Mouse (Mus musculus): Measurements from ENCODE around the gene Zkscan3. TPM values are rescaled to one million over a fixed set of nuclear protein-coding genes. Genes with fewer than 3 reads are reported as not detected.

The Zkscan3 gene
- total RNA-seq (2023) = 10 to 100 TPM; 23.5 to 24.5 TPM

DNA sequence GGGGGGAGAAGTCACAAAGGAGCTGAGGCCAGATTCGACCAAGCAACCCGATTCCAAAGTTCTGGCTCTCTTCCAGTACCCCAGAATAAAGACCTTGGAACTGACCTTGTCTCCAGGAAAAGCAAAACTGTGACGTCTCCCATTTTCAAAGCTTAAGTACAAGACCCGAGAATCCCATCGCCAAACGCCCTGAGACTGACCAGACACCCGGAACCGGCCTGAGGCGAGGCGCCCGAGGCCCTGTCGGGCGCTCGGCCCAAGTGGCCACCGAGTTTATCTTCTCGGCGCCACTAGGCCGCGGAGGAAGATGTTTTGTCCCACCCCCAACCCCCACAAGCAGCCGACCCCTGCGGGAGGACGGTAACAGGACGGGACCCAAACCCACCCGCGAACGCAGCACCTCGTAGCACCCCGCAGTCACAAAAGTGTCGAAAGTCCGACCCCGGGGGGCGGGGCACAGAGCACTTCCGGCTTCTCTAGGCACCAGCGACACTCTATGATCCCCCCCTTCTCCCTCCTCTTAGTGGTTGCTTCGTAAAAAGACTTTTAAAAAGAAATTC is at the start of gene Zkscan3:
TSS of gene Zkscan3 (minus strand) at position 469 of the 560 bp plus-strand sequence.

DNA sequence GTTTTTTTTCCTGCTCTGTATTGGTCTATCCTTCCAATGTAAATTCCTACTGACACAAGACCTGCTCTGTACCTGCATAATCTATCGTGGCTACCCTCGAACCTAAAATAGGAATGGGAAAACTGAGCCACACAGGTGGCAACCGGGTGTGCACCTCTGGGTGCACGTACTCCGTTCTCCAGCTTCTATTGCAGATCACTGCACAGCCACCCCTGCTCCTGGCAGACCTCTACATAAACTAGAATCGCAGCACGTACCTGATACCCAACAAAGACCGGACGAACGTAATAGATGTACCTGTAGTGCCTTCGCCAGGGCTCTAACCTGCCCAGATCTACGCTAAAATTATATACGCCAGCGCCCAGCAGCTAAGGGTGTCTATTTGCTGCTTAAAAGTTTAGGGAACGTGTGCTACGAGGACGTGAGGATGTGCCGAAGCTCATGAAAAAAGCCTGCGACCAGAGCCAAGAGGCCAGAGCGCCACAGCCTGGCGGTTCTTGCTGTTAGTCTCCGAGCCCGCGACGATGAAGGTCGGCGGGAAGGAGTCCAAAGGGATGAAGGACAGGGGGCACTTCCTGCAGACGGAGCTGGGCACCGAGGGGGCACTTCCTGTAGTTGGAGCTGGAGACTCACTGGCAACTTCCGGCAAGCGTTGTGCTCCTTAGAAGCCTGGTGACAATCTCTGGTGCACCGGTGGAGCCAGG is 38.1 kb upstream of the Zkscan3 start, which contains the start of gene Pgbd1:
TSS of gene Pgbd1 (minus strand) at position 556 of the 704 bp plus-strand sequence.

DNA sequence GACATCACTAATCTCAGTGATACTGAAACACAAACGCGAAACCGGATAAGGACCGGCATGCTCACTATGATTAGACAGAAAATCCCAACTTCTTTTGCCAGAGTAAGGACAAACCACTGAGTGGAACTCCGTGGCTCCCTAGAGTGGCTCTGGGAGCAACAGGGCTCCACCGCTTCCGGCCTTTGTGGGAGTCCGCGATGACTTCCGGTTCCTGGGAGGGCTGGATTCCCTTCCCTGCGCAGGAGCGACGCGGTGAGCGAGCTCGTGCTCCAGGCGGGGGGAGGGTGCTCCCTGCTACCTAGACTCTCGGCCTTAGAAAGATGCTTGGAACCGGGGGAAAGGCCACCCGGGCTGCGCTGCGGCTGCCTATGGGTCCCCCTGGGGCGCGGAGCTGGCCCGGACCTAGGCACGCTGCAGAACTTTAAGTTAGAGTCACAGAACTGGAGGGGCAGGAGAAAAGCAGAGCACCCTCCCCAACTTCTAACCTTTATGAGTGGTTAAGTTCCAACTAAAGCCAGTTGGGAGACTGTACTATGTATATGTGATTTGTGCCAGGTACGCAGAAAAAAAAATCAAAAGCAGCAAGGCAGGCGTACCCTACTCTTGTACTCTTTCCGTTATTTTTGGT is 39.8 kb downstream of the Zkscan3 start, which contains the start of gene Zscan12:
TSS of gene Zscan12 (plus strand) at position 200 of the 628 bp plus-strand sequence.

DNA sequence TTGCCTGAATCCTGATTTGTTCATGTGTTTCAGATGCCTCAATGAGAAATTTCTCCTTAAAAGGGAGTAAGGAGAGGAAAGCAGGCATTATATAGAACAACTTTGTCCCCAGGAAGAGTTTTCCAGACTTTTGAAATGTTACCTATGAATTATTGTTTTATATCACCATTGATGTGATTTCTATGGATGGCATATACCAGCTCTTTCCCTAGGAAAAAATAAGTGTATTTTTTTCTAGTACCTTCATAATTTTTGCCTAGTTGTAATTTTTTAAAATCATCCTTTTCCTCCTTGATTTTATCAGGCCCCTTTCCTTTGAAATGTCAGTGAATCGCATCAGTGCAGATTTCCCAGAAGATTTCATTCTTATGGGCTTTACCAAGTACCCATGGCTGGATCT is 55.9 kb downstream of the Zkscan3 start, which contains the start of gene Olfr1367:
TSS of gene Olfr1367 (plus strand) at position 301 of the 400 bp plus-strand sequence.

Other genes starting within 250 kb of the Zkscan3 start
- 10 to 100 TPM; 48.2 to 51.2 TPM for gene Trim27, start 223.3 kb downstream of the Zkscan3 start, total RNA-seq (2023)
- not detected for gene Gpx5, start 110.0 kb downstream of the Zkscan3 start, total RNA-seq (2023)
- gene Gpx6, start 90.6 kb downstream of the Zkscan3 start, total RNA-seq (2023) = not detected
- gene Olfr1367, start 55.8 kb downstream of the Zkscan3 start, total RNA-seq (2023) = not detected
- 1 to 10 TPM; 2.3 to 2.9 TPM for gene Zscan12, start 39.9 kb downstream of the Zkscan3 start, total RNA-seq (2023)
- not detected for gene Pgbd1, start 38.3 kb upstream of the Zkscan3 start, total RNA-seq (2023)
- gene Zscan26, start 51.0 kb upstream of the Zkscan3 start, total RNA-seq (2023) = 1 to 10 TPM; 8.4 to 9.1 TPM
- gene Nkapl, start 65.8 kb upstream of the Zkscan3 start, total RNA-seq (2023) = not detected
- gene Zkscan4, start 76.2 kb upstream of the Zkscan3 start, total RNA-seq (2023) = under 1 TPM in 1 of 2 experiments, not detected in 1; 0.22 TPM
- gene Gm10065, start 76.7 kb upstream of the Zkscan3 start, total RNA-seq (2023) = not detected
- gene AK157302, start 92.5 kb upstream of the Zkscan3 start, total RNA-seq (2023) = 1 to 10 TPM; 2.4 to 2.7 TPM
- 10 to 100 TPM; 11.5 to 12.9 TPM for gene Gm11273, start 98.7 kb upstream of the Zkscan3 start, total RNA-seq (2023)
- 1 to 10 TPM; 2.4 to 3.9 TPM for gene Zkscan8, start 128.4 kb upstream of the Zkscan3 start, total RNA-seq (2023)
- not detected for gene Olfr1366, start 140.1 kb upstream of the Zkscan3 start, total RNA-seq (2023)
- gene Olfr1535, start 157.1 kb upstream of the Zkscan3 start, total RNA-seq (2023) = not detected
- not detected for gene Olfr1364, start 179.0 kb upstream of the Zkscan3 start, total RNA-seq (2023)
- gene Olfr1362, start 211.3 kb upstream of the Zkscan3 start, total RNA-seq (2023) = not detected
- not detected for gene Olfr11, start 239.8 kb upstream of the Zkscan3 start, total RNA-seq (2023)